Mouse (Mus musculus): ENCODE data around the gene Adgrf5.
"Not testable (repeated sequence)": the region's sequence is repeated elsewhere in the genome, so short reads cannot be mapped to it uniquely, and the experiment has no call there.

Gene Adgrf5

DNA sequence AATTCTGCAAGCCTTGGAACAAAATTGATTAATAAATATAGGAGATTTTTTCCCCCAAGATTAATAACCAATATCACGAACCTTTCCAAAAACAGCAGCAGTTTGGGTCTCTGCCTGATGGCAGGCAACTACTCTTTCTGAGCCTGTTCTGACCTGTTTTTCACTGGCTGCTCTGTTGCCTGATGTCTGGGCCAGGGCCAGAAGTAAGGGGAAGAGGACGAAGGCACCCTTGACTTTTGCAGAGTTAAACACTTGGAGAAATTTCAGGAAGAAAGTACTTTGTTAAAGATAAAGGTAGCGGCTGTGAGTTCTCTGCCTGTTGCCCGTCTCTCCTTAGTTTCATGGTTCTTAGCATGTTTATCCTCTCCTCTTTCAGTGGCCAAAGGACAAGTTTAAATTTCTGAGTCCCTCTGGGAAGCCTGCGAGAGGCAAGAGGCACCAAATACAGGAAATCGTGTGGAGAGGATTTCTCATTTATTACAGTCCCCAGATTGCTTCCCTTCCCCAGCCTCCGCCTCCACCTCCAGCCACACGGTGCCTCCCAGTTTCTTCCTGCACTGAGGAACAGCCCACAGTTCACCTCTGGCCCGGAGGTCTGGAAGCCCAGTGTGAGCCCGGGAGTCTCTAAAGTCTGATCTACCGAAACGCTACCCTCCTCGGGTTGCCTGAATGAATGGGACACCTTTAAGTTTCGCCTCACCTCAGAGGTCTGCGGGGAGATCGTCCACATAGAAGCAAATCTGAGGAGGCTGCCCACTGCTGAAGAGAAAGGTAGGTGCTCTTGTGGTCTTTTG lies at the start of gene Adgrf5:
Gene Adgrf5 (plus strand): TSS at position 626 of the 794 bp plus-strand sequence.
- no peak for DNase-seq (ENCODE audit: low spot score)

DNA sequence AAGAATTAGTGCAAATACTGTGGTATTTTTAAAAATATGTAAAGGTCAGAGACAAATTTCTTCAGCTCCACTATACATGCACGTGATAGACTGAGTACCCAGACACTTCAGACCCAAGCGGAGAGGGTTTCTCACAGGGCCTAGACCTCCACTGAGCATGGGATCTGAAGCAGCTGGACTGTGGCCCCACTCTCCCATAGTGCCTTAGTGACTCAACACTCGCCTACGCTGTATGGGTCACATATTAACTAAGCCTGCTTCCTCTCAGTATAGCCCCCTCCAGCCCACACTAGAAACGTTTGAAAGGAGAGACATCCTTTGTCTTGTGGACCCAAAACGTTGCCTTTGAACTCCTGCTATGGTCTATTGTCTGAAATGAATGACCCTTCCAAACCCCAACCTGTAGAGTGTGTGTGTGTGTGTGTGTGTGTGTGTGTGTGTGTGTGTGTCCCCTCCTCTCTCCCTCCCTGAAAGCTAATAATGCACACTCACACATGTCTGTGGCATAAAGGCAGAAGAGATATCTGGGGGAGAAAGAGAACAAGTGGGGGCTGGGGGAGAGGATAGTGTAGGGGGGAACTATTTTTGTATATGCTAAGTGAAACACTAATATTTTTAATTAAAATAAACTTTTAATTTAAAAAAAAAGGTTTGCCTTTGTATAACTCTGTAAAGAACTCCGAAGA lies 34.1 kb upstream of the Adgrf5 start:
- no peak for DNase-seq (ENCODE audit: low spot score)

DNA sequence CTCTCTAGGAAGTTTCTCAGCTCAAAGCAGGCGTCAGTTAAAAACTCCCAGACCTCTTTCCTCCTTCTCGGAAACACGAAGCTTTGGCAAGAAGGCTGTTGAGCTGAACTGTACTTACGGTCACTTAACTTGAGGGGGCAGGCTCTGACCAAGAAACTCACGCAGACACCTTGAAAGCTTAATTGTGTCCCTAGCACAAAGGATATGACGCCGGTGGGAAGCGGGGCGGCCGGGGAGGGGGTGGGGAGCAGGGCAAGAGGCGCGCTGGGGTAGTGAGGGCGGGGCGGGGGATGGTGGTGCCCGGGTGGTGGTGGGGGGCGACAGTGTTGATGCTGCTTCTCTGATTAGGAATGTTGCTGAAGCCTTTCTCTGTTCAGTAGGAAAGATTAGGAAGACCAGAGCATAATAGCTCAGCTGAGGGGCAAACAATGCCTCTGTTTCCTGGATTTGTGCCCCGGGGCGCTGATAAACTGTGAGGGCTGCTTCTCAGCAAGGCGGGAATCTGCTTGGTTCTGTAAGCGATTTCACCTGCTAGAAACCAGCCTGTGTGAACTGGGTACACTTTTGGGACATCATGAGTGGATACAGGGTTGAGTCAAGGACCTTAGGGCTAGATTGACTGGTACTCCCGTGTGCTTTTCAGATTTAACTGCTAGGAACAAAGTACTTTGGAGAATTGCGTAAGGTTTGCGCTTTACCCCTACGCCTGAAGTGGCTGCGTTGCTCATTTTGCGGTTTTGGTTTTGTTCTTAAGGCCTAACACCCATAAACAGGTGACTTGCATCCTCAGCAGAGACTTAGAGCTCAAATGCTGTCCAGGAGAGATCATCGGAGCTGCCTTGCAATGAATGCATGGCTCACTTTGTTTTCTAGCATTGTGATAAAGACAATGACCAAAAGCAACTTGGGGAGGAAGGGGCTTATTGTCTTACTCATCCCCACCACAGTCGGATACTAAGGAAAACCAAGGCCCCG lies 33.2 kb upstream of the Adgrf5 start:
- DNase-seq (ENCODE audit: low spot score): peak; percentile 64

DNA sequence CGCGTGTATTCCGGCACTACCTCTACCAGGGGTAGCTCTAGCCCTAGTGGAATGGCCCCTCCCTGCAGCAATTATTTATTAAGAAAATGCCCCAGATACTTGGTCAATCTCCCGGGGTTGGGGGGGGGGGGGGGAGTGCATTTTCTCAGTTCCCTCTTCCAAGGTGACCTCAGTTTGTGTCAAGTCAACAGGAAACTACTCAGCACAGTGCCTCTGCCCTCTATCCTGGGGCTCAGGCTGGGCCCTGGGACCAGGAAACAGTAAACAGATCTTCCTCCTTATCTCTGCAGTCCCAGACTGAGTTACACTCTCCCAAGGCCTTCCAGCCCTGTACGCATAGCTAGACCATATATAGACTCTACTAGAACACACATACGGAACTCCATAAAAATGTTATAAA lies 32.4 kb upstream of the Adgrf5 start:
- no peak for DNase-seq (ENCODE audit: low spot score)

DNA sequence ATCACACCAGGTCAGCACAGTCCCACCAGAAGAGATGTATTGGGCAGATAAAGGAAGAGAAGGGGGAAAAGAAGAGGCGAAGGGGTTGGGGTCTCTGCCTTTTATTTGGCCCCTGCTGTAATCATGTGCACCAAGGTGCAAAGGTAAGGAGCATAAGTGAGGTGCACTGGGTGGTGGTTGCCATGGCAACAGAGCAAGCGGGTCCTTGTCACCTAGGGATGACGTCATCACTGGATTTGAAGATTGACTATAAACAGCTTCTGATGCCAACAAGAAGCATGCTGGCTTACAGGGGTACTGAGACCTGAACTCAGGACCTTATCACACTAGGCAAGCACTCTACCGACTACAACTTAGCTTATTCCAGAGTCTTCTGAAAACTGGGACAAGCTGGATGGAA lies 31.0 kb upstream of the Adgrf5 start:
- no peak for DNase-seq (ENCODE audit: low spot score)

DNA sequence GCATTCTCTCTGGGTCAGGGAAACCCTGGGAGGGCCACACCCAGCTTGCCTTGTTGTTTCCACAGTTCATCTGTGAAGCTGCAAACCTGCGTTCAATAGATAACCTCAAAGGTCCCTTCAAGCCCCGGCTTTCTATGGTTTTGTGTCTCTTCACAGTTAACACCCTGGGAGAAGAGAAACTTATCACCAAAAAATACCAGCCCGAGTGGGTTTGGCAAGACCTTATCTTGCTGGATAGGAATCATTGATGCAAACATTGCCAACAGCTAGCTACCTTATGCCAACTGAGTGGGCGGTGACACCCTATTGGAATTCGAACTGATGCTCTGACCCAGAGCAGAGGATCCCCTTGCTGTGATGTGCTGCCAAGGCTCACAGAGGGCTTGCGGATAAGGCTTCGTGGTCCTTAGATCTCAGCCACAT lies 30.5 kb upstream of the Adgrf5 start:
- no peak for DNase-seq (ENCODE audit: low spot score)

DNA sequence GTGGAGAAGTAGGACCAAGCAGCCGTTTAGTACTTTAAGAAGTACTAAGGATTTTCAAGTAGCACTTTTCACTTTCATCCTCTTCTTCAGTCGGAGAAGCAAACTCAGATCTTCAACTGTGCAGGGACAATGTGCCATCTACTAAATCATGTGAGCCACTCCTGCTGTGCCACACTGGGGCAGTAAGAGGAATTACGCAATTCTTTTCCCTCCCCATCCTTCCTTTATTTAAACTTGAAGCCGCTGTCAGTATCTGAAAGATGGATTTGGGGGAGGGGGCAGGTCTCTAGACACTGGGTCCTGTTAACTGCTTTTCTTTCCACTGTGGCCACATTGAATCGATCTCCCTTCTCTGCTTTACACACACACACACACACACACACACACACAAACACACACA lies 27.6 kb upstream of the Adgrf5 start:
- DNase-seq (ENCODE audit: low spot score): no peak

DNA sequence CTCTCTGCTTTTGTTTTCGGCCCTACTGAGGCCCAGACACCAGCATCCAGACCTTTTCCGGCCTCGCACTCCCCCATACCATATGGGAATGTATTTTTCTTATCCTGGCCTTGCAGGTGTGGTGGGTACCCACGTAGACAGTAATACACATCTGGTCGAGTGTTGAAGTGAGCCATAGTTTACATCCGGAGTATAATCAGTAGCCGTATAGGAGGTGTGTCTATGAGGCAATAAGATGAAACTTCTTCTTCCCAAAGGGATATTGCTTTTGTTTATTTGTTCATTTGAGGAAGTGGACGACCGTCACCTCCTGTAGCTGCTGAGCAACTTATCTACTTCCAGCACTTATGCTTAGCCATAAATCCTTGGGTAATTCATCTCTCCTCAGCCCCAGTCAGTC lies 26.2 kb upstream of the Adgrf5 start:
- DNase-seq (ENCODE audit: low spot score): no peak

DNA sequence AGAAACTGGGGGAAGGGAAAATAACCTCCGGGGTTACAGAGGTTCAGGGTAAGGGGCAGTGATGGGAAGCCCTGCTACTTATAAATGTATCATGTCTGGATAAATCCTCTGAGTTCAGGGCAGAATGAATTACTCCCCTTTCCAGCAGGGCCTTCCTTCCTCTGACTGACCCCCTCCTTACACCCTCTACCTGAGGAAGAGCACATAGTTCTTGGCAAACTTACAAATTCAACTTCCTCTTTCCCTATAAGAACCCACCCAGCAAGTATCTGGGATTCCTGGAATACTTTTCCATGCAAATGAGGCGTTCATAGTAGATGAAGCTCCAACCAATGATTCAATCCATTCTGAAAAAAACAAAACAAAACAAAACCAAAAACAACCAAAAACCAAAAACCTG lies 22.6 kb upstream of the Adgrf5 start:
- no peak for DNase-seq (ENCODE audit: low spot score)

DNA sequence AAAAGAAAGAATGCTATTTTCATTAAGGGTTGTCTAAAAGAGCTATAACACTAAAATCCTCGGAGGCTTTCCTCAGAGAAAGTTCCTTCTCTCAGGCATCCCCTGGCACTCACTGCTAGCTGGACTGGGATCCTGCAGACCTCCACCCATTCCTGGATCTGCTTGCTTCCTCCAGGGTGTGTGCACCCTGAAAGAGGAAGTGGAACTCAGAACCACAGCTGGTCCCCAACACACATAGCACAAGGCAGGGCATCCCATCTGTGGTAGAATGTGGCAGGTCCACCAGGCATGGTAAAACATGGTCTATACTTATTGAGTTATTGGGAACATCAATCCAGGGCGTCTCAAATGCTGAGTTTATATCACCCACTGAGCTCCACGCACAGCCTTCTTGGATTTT lies 22.0 kb upstream of the Adgrf5 start:
- no peak for DNase-seq (ENCODE audit: low spot score)

DNA sequence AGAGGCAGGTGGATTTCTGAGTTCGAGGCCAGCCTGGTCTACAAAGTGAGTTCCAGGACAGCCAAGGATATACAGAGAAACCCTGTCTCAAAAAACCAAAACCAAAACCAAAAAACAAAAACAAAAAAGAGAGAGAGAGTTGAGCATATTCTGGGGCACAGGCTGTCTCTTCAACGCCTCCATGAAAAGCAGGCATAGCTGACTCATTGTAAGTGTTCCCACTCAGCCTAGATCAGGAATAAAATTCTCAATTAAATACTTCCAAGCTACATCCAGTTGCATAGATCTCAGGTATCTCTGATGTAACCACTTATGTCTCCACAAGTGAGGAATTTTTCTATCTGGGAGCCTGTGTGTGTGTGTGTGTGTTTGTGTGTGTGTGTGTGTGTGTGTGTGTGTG lies 13.8 kb upstream of the Adgrf5 start:
- DNase-seq (ENCODE audit: low spot score): not testable (repeated sequence)

DNA sequence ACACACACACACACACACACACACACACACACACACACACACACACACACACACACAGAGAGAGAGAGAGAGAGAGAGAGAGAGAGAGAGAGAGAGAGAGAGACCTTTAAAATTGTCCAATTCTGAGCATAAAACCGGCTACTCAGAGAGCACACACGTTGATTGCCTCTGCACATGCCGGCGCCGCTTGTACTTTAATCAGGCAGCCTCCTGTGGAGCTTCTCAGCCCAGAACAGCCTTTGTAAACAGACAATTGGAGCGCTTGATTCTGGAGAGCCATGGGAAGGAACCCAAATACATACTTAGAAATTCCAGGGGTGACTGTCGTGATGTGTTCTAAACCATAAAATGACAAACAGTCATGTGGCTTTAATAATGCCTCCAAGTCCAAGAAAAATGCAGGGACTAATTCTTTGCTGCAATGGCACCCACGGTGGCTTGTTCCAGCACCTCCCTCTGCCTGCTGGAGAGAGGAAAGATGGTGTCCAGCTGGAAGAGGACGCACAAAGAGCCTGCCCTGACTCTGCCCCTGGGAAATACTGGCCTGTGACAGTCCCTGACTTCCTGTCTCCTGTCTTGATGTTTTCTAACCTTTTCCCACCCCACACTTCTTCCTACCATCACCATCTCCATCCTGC lies 2.2 kb upstream of the Adgrf5 start:
- no peak for DNase-seq (ENCODE audit: low spot score)

DNA sequence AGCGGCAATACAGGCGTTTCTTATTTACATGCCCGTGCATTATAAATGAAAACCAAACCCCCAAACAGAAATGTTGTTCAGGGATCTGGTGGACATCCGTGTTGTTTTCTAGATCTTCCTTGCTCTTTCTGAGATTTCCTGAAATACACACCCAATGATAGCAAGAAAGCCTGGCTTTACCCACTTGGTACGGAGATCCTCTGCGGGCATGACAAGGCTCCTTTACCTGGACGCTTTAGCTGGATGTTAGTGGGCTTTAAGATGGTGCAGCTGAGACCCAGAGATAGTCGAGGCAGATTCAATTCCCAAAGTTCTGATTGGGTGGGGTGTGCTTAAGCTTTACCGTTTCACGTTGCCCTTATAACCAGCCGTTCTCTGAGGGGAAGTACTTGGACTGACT lies 770 bp downstream of the Adgrf5 start:
- no peak for DNase-seq (ENCODE audit: low spot score)

DNA sequence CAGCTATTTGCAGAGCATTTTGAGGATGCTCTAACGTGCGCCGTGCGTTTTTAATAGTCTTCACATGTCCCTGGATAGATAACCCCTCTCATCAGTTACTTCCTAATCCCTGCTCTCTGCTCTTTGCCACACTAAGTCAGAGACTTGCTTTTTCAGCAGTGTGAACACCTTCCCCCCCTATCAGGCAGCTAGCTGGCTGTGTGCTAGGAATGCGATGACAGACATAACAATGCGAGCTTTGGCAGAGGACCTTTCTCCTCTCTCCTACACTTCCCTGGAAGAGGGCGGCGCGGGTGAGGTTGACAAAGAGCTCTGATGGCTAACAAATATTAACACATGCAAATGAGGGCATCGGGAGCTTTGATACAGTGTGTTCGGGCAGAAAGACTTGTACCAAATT lies 2.1 kb downstream of the Adgrf5 start:
- no peak for DNase-seq (ENCODE audit: low spot score)

DNA sequence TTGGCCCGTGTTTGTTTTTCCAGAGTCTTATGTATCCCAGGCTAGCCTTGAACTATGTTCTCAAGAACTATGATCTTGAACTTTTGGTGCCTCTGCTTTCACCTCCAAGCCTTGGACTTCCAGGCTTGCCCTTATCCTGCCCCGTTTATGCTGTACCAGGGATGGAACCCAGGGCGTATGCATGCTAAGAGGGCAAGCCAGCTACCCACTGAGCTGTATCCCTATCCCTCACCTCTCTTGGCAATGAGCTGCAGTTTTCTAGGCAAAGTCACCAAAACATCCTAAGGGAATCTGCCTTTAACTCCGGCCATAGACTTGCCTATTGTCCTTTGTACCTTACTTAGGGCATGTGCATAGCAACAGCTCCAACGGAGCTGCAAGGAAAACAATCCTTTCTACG lies 2.6 kb downstream of the Adgrf5 start:
- DNase-seq (ENCODE audit: low spot score): no peak

DNA sequence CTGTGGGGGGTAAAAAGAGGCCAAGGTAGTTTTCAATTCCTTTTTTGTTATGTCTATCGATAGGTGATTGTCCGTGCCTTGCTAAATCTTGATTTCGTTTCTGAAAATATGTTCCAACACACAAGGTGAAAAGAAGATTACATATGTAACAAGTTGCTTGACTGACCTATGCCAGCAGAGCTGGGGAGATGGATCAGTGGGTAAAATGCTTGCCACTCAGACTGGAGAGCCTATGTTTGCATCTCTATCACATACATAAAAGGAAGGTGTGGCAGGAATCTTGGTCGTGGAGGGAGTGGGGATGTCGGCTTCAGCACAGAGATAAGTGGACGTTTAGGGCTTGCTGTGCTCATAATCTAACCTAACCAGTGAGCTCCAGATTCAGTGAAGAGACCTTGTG lies 3.7 kb downstream of the Adgrf5 start:
- no peak for DNase-seq (ENCODE audit: low spot score)

DNA sequence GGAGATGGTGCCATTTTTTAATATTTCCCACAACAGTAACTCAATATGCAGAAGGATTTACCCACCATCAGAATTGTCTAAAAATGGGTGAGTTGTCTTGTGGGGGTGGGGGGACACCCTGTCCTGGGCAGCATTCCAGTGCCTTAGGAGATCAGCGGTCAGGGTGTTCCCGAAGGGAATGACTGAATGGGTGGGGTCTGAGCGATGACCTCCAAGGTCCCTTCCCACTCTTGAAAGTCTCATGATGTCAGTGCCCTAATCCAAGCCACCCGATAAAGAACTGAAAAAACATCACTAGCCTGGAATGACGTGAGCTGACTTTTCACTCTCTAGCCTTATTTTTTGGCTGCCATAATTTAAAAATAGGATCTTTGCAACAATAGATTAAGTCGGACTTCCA lies 5.0 kb downstream of the Adgrf5 start:
- no peak for DNase-seq (ENCODE audit: low spot score)

DNA sequence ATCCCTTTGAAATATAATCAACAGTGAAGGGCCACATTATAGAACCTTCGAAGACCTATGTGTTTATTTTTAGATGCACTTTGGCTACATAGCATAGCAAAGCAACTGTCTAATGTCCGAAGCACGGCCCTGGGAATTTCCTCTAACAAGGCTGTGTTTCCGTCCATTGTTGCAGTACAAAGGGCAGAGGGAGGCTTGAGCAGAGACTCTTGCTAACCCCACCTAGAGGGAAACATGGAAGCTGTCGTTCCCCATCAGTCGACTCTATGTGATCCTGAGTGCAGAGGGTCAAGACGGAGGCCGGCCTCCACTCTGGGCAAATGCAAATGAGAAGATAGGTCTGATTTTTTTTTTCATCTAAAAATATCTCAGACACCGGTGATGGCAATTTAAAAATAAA lies 6.2 kb downstream of the Adgrf5 start:
- no peak for DNase-seq (ENCODE audit: low spot score)

DNA sequence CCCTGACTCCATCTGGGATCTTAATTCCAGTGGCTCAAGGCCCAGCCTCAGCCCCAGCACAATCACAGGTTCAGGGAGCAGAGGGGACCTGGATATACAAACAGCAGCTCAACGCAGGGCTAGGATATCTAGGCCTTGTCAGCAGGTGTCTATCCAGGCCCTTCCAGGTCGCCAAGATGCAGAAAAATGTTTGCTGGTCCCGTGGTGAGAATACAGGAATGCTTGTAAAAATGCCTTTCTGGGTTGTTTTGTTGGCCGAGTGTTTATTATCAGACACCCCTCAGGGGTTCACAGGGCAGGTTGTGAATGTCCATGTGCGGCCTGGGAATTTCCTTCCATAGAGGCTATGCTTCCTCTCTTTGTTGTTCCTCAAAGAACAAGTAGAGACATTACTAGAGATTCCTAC lies 7.9 kb downstream of the Adgrf5 start:
- DNase-seq (ENCODE audit: low spot score): no peak

DNA sequence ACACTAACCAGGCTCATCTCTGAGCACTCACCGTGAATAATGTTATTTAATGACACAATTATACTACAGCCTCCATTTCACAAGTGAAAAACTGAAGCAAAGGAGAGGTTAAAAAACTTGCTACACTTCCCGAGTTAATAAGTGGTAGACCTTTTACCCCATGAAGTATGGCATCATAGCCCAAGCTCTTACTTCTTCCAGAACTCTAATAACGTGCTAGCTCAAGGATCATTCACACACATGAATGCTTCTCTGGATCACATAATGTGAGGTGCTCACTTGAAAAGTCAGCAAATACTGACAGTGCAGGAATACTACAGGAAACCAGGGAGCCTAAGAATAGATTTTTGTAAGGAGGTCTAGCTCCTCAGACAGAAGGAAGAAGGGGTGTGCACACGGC lies 12.4 kb downstream of the Adgrf5 start:
- no peak for DNase-seq (ENCODE audit: low spot score)

DNA sequence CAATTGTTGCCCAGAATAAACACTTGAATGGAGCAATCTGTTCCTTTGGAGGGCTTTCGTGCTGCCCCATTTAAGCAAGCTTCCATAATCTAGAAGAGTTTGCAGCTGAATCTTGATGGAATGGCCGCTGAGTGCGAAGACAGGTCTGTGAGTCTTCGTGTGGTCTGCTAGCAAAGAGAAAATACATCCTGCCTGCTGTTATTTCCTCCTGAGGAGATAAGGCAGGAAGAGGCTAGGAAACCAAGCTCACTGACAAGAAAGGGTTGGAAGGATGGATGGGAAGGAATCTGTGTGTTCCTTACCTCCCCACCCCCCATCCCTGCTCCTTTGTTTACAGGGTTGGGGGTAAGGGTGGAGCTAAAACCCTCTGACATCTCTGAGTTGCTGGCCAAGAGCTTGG lies 13.8 kb downstream of the Adgrf5 start:
- no peak for DNase-seq (ENCODE audit: low spot score)

DNA sequence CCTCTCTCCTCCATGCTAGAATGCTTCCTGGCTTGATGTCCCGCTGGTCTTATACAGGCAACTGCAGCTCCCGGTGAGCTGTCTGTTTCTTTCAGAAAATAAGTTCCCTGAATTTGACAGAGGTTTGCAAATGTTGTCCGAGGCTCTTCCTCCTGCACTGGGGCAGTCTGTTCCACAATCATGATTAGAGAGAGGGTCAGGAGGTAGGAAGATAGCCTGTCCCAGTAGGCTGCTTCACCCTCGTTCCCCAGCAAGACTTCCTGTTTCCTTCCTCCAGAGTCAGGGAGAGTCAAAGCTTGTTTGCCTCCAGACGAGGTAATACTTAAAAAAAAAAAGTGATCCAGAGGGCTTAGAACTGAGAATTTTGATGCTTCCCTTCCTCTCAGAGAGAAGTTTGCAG lies 16.3 kb downstream of the Adgrf5 start:
- no peak for DNase-seq (ENCODE audit: low spot score)
